Mouse (Mus musculus) ES-E14 (cell line): ENCODE data around the gene Pbrm1.

Source experiments
- CHD2 ChIP-seq: IDR thresholded peaks from 2 replicates; pipeline ENCODE4 v1.6.1; 2014; ENCODE audit warnings: mild to moderate bottlenecking, low read depth, low read length, inconsistent platforms
- HCFC1 ChIP-seq: IDR thresholded peaks from 2 replicates; pipeline ENCODE4 v1.6.1; 2012; ENCODE audit warnings: low read length, inconsistent platforms, borderline replicate concordance; ENCODE audit not compliant: insufficient read depth
- ZNF384 ChIP-seq: IDR thresholded peaks from 2 replicates; pipeline ENCODE4 v1.6.1; 2012; ENCODE audit warnings: low read depth, low read length, inconsistent platforms

DNA sequence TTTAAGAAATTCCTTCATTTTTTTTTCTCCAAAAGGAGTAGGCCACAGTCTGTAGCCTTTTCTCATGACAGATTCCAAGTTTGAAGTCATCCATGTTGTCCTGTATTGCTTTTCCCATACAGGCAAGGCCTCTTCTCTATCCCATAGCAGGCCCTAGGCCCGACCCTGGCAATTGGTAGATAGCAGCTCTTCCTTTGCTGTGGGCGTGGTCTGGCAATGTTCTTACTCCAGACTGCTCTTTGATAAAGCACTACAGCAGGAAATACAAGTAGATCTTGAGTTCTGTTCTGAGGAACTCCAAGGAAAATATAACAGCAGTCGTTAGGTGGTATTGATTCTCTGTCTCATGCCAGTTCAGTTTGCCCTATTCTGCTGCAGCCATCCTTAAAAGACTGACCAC is 91.7 kb downstream of the Pbrm1 start:
- TF ChIP-seq CHD2 (no peak), ZNF384 (no peak), HCFC1 (no peak)
